In genomic region chr5:125191608-125192007, GRCm38 (mm10) we compare ENCODE assay signal across 16 mouse cellular contexts.
"Had no signal": no experiment of that assay in that cellular context is flagged by ENCODE, and none has a peak within 500 bp of the region (broad histone marks: within the 10 kb centered on the region; RNA-seq: fewer than 3 reads in every experiment).

No protein-coding gene starts in this region.

- H3K4me1 ChIP-seq: liver, embryonic 13.5 days had no signal

- DNase-seq: kidney, adult 8-10 months; kidney, postnatal 10 days; kidney, postnatal 36 days; layer of hippocampus, postnatal 36 days; liver, embryonic 13.5 days; lung, adult 2 months; lung, postnatal 14 days; lung, postnatal 4 days; retina, postnatal 1 day; right cerebral cortex, postnatal 25 days; spleen, adult 18-20 months; thymus, postnatal 25 days had no signal

- H3K4me2 ChIP-seq: kidney, embryonic 15.5 days; liver, embryonic 13.5 days; midbrain, embryonic 12.5 days; stomach, embryonic 15.5 days had no signal

- H3K36me3 ChIP-seq: kidney, embryonic 15.5 days; liver, embryonic 13.5 days; midbrain, embryonic 12.5 days; stomach, embryonic 15.5 days had no signal

- H3K9me3 ChIP-seq: kidney, embryonic 15.5 days; midbrain, embryonic 12.5 days; stomach, embryonic 15.5 days had no signal

- H3K4me3 ChIP-seq: kidney, embryonic 15.5 days; left cerebral cortex, adult 2 months; liver, embryonic 13.5 days; midbrain, embryonic 12.5 days; stomach, embryonic 15.5 days had no signal

- H3K27me3 ChIP-seq: stomach, embryonic 15.5 days had no signal

- H3K9ac ChIP-seq: kidney, embryonic 15.5 days; liver, embryonic 13.5 days; midbrain, embryonic 12.5 days; stomach, embryonic 15.5 days had no signal

- H3K27ac ChIP-seq: kidney, embryonic 15.5 days; left cerebral cortex, adult 2 months; liver, embryonic 13.5 days; midbrain, embryonic 12.5 days; stomach, embryonic 15.5 days had no signal
